Mouse (Mus musculus) naive thymus-derived CD4-positive, alpha-beta T cell, adult 2 months (primary cell): ENCODE measurements around the gene Sspo.

Experiments
- DNase-seq: peaks from one replicate; pipeline ENCODE4 v3.0.0-alpha.2; 2011; ENCODE audit warnings: low read depth

The Sspo gene

GRCm38 (mm10) chr6:48447929-48448328 lies at the start of gene Sspo:
Sspo (plus strand) TSS chr6:48448229.
- DNase-seq = no peak

- no peak for DNase-seq
Measured at GRCm38 (mm10) chr6:48399906-48400305, 48.1 kb upstream of the Sspo start.

- no peak for DNase-seq
Measured at GRCm38 (mm10) chr6:48404071-48404470, 44.0 kb upstream of the Sspo start.

DNA sequence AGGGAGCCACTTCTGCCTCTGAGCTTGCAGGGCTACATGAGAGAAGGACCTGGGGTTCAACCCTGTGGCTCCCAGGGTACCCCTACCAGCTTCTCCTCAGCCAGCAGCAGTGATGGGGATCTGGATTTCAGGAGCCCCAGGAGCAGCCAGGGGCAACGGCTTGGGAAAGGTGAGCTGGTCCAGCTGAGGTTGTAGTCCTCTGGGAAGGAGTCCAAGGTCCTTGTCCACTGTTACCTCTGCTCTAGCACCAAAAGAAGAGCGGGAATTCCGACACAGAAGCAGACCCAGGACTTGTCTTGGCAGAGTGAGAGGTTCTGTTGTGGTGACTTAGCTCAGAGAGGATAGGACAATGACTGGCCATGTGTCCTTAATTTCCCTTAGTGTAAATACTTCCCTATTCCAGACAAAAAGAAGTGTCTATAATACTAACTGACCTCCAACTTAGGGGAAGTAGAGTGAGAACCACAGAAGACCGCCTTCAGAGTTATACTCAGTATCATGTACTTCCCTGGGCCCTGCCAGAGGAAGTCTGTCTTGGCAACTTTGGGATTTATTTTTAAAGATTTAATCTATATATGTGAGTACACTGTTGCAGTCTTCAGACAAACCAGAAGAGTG lies 38.2 kb upstream of the Sspo start:
- no peak for DNase-seq

- DNase-seq = no peak
Measured at GRCm38 (mm10) chr6:48410551-48410950, 37.5 kb upstream of the Sspo start.

DNA sequence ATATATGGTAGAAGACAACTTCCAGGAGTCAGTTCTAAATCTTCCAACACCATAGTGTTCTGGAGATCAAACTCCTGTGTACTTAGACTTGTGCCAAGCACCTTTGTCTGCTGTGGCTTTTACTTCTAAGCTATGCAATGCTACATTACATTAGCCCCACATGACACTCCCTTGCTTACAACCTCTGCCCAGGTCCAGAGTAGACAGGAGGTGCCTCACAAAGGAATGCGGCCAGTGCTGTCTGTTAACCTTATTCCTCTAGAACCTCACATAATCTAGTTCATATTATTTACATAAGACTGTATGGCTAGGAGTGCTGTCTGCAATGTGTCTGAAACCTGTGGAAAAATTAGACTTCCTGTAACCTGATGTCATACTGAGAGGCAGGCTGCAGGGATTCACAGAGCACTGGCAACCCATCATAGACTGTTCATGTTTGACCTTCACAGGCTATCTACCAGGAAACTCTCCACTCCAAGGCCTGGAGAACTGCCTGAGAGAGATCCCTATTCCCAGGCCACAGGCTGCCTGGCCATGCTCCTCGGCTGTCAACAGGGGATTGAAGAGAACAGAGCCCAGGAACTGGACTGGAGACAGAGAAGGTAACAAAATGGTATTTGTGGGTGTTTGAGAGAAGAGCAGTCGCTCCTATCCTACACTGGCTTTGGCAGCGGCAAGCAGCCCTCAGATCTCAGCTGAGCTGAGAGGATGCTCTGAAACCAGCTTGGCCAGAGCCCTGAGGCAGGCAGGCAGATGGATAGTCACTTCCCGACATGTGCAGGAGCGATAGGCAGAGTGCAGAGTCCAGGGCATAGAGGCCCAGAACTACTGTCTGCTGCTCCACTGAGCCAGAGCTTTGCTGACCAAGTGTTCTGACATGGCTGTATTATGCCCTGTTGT lies 36.6 kb upstream of the Sspo start:
- DNase-seq = no peak

DNA sequence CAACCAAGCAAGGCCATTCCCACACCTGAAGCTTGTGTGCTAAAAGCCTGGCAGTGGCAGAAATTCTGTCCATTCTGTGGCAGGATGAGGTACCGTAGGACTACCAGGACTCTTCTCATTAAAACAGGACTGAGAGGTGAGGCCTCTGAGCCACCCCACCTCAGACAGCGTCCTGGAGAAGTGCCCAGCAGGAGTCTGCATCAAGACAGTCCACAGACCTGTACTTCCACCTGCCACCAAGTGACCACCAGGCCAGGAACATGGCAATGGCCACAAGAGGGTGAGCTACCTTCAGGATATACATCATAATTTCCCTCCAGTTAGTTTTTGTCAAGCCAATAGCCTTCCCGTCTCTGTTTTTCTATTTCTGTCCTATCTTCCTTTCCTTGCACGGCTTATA lies 35.9 kb upstream of the Sspo start:
- DNase-seq = no peak

DNA sequence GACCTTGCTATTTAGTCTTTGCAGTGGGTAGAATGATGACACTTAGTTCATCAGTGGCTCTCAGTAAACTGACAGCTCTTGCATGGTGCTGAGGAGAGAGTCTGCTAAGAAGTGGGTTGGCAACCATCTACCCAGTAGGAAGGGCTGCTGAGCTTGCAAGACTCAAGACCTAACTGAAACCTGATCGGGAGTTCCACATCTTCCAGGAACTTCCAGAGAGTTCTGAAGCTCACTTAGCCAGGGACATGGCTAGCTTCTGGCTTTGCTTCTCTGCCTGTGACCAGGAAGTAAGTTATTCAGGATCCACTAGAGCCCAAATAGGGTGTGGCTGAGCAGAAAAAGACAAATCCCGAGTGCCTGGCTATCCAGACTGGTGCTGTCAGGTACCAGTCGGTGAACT lies 35.4 kb upstream of the Sspo start:
- no peak for DNase-seq

DNA sequence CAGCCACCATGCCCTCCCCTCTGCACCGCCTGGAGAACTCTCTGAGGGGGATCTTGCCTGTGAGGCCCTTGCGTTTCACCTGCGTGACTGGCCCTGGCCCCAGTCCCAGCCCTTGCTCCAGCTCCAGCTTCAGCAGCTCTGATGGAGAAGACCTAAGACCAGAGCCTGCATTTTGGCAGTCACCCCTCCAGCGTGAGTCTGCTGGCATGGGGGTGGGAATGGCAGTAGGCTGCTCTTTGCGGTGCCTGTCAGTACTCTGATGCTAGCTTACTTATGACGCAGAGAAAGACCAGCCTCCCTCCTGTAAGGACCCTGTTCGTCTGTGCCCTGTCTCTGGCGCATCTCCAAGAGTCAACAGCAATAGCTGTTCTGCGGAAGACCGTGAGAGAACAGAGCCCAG lies 34.9 kb upstream of the Sspo start:
- no peak for DNase-seq

DNA sequence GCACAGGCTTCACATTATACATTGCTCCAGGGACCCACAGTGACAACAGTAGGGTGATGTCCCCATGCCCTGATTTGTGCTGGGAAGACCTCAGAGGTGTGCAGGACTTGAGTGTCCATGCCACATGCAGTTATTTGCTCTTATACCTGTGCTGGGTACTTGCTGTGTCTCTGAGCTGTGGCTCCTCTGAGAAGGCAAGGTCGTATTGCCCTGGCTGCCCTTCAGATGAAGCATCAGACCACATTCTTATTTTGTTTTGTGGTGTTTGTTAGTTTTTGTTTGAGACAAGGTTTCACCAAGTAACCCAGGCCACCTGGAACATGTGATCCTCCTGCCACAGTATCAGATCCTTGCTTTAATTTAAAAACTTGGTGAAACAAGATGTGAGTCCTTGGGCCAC lies 33.1 kb upstream of the Sspo start:
- no peak for DNase-seq

- DNase-seq = no peak
Measured at GRCm38 (mm10) chr6:48415636-48416035, 32.4 kb upstream of the Sspo start.

DNA sequence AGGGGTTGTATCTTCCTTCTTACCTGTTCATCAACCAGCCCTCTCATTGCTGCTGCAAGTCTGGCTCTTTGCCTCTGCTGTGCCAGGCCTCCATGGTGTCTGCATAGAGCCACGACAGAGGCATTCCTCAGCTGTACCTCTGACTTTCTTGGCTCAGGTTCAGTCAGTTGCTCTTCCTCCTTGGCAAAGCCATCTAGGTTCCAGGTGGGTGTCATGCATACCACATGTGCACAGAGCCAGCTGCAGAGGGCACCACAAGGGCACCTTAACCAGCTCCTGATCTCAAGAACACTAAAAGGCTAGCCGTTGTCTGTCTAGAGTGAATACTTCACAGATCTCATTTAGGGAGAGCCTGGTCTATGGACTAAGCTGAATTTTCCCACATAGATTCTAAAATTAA lies 31.5 kb upstream of the Sspo start:
- no peak for DNase-seq

DNA sequence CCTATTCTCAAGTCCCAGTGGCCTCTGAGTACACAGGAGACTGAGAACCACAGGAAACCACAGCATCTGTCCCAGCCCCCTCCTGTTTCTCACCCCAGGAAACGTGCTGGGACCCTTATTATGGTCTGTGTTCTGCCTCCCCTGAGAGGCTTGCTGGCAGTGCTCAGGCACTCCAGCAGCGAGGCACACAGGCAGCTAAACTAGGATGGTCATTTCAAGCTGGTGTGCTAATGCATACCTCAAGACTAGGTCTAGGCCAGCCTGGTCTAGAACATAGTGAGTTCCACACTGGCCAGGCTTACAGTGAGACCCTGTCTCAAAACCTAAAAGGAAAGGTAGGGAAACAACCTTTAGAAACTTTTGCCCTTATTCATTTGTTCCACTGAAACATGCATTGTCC lies 27.4 kb upstream of the Sspo start:
- no peak for DNase-seq

- no peak for DNase-seq
Measured at GRCm38 (mm10) chr6:48423336-48423735, 24.7 kb upstream of the Sspo start.

DNA sequence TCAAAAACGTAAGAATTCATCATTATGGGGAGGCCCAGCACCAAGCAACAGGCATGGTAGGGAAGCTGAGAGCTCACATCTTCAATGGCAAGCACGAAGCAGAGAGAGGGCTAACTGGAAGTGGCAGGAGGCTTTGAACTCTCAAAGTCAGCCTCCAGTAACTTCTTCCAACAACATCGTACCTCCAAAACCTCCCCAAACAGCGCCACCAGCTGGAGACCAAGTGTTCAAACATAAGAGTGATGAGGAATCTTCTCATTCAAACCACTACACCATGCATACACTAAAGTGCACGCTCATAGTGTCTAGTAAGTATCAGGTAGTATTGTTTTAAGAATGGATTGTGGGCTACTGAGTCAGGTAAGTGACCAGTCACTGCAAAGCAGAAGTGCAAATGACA lies 24.0 kb upstream of the Sspo start:
- no peak for DNase-seq

GRCm38 (mm10) chr6:48426956-48427355 lies 21.1 kb upstream of the Sspo start:
- DNase-seq = no peak

DNA sequence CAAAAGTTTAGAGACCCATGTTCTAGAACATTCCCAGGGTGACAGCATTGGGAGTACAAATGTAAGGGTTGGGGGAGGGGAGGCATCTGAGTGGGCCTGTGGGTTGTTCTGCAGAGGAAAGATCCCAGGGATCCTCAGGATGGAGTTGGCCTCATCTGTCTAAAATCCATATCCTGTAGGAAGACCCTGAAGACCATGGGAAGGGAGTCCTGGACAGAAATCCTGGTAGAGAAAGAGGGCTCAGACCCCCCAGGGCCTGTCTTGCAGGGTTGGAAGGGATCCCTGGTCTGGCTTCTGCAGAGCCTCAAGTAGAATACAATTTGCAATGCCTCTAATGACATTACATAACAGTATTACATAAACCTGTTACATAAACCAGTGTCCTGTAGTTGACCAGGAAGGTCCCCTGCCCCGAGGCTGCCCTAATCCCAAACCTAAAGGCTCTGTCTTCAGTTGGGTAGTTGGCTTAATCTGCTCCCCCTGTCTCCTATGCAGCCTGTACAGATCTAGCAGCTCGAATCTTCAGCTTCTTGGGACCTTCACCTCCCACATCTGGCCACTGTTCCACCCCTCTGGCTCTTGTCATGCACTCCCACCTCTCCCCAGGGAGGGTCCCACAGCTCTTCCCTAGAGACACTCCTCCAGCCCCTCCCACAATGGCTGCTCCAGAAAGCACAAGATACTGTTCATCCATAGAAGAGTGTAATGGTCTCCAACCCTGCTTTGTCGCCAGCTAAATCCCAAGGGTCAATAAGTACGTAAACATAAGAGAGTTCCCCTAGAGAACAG lies 19.1 kb upstream of the Sspo start:
- no peak for DNase-seq

GRCm38 (mm10) chr6:48430748-48431147 lies 17.3 kb upstream of the Sspo start:
- DNase-seq = no peak

DNA sequence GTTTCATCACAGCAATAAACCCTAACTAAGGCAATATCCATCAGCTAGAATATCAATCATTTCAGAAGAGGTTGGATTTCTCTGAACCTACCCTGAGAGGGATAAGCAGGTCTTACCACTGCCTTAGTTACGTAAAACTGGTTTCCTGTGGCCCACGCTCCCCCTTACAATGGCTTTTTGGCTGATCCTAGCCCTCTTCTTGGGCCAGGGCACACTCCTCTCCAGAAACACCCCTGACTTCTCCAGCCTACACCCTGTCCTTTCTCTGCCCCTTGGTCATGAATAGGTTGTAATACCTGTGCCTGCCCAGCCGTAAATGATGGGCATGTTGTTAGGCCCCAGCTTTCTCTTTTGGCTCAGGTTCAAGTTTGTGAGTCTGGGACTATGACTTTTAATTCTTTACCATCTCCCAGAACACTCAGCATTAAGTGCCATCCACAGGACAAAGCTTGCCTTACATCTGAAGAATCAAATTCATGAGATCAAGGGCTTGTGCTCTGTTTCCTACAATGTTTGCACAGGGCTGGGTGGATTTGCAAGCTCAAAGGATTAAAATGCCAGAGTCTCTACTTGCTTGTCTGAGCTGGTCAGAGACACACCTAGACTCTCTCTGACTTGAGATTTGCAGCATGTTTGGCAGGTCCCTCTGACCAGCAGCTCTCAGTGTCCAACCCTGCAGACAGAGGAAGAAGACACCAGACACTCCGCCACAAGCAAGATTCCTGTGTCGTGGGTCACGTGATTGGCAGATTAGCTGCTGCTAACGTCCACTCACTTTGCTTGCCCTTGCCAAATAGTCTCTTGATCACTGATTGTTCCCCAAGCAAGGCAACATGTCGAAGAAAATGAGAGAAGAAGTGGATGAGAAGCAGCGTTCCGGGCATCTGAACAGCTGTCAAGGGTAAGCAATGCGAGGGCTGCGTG lies 14.9 kb upstream of the Sspo start:
- DNase-seq = no peak

GRCm38 (mm10) chr6:48434651-48435050 lies 13.4 kb upstream of the Sspo start:
- DNase-seq = no peak

DNA sequence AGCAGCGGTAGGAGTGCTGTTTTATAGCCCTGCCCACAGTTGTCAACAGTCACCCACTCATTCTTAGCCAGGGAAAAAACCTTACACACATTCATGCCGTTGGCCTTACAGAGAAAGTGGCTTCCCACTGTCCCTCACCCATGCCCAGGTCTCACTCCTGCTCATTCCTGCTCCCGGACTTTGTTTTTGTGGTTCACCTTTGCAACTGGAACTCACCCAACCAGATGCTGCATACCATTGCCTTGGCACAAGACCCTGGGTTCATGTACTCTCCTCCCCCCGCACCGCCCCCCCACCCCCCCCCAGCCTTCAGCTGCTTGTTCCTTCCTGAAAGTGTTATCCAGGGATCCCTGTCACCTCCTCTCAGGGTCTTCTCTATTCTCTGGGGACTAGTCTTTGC lies 12.9 kb upstream of the Sspo start:
- DNase-seq = no peak
